Mouse (Mus musculus) adrenal gland (tissue): Measurements from ENCODE around the gene Gast.
"Not testable (repeated sequence)": the region's sequence is repeated elsewhere in the genome, so short reads cannot be mapped to it uniquely, and the experiment has no call there.

Experiments
- intact Hi-C: fragments of 180-260 bp; cut with DNase I; formaldehyde crosslinking; loops from one replicate; pipeline ENCODE4 v1.15.1; 2025

Gast gene

DNA sequence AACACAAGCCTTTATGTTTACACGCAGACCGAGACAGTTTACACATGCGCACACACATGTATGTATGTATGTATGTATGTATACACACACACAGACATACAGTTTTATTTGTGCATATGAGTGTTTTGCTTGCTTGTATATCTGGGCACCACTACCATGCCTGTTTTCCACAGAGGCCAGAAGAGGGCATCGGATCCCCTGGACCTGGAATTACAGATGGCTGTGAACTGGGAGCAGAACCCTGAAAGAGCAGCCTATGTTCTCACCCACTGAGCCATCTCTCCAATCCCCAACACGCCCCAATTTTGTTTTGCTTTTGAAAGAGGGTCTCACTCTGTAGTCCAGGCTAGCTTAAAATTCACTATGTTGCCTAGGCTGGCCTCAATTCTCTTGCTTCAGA, 23.2 kb downstream of the Gast start:
- intact Hi-C loops, result loop anchor here (5.0 kb wide), 1 partner anchor 120 kb away; no protein-coding TSS in a partner anchor

DNA sequence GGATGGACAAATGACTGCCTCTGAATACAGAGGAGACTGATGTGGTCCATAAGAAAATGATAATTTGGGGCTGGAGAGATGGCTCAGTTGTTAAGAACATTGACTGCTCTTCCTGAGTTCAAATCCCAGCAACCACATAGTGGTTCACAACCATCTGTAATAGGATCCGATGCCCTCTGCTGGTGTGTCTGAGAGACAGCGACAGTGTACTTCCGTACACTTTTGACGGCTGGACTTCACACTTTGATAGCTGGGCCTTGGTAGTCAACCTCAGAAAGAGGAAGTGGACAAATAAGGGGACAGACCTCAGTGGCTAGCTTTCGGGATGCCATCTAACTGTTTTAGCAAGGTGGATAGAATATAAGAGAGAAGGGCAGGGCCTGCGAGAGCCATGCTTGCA, 26.0 kb downstream of the Gast start:
- intact Hi-C loops, result no loop called here

DNA sequence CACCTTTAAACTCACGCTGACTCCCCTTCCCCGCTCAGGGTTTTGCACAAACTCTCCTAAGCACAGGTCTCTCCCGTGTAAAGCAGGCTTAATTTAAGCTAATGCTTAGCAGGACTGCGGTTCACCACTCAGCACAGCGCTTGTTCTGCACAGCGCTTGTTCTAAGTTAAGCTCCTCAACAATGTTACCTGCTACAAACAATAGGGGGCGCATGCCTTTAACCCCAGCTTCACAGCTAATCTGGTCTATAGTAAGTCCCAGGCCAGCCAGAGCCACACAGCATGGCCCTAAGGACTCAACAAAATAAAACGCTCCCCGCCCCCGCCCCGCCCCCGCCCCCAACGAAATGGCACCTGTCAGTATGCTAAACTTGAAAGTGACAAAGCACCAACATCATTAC, 26.9 kb downstream of the Gast start:
- intact Hi-C loops, result not testable (repeated sequence)

DNA sequence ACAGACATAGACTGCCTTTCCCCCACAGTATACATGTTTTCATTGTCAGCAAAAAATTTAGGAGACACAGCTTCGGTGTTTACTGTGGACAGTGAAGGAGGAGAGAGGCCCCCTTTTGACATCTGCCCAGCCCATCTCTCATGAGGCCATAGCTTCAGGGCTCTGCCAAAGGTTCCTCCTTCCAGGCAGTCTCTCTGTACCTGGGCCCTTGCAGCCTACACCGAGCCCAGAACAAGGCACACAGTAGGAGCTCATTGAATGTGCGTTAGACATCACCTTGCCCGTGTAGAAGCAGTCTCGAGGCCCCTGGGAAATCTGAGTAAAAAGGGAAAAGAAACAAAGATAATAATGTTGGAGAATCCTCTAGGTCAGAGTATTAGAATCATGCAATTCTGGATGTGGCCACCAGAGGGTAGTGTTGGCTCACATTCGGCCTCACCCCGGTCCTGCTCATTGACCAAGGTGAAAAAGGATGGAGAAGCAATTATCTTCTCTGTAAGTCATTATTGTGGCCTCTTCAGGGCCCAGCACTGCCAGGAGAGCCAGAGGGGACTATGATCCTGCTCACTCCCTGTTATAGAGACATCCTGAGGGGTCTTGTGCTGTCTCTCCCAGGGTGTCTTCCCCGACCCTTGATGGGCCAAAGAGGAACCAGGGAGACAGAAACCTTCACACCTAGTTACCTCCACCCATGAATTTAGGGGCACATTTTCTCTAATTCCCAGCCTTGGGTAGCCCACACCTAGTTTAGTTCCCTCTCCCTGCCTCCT, 28.2 kb downstream of the Gast start:
- intact Hi-C loops, result loop anchor here (2.0 kb wide), 1 partner anchor 46 kb away; no protein-coding TSS in a partner anchor

DNA sequence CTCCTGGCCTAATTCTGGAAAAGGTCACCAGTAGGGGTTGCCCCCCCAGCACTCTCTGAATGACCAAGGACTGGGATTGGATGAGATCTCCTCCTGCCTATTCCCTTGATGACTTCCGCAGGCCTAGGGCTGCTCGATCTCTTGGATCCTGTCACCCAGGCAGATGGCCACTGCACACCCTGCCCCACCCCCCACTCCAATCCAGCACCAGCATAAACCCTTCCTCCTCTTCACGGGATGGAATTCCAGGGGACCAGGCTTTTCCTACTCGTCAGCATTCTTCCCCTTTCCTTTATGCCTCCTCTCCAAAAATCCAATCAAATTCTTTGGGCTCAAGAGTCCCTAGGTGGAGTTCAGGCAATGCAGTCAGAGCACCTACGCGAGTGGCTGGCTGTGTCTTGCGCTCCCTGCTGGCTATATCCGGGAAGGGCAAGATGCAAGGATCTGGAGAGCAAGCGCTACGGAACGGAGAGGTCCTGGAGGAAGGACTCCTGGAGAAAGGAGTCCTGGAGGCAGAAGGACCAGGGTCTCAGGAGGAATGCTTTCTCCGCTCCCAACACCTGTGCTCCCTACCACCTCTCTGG, 28.9 kb downstream of the Gast start:
- intact Hi-C loops, result loop anchor here (2.0 kb wide), 1 partner anchor 46 kb away; no protein-coding TSS in a partner anchor

DNA sequence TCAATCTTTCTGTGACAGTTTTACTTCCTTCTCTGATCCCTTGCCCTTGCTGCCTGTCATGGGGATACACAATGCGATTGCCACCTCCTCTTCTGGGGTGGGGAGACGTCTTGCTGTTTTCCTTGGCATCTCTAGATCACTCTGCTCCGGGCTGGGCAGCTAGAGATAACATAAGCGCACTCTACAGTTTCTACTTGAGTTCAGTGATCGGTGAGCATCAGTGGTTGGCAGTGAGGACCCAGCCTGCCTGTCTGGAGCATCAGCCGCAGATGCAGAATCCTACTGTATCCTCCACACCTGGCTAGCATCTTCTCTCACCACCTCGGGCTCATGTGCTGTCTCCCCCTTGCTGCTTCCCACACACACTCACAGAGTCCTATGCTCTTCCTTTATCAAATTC, 34.9 kb downstream of the Gast start:
- intact Hi-C loops, result no loop called here

DNA sequence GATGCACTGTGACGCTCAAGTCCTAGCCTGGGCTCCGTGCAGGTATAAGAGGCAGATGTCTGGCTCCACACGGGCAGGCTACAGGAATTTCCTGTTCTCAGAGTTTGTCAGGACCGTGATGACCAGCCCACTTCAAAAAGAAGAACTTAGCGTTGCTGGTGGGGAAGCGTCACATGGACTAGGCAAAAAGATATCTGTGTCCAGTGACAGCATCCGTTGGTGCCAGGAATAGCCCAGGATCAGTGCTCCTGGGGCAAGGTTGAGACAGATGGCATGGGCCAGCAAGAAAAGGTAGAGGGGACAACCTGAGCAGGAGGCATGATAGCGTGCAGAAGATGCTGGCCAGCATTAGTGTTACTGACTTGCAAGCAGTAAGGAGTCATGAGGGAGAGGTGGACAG, 35.6 kb downstream of the Gast start:
- intact Hi-C loops, result no loop called here

DNA sequence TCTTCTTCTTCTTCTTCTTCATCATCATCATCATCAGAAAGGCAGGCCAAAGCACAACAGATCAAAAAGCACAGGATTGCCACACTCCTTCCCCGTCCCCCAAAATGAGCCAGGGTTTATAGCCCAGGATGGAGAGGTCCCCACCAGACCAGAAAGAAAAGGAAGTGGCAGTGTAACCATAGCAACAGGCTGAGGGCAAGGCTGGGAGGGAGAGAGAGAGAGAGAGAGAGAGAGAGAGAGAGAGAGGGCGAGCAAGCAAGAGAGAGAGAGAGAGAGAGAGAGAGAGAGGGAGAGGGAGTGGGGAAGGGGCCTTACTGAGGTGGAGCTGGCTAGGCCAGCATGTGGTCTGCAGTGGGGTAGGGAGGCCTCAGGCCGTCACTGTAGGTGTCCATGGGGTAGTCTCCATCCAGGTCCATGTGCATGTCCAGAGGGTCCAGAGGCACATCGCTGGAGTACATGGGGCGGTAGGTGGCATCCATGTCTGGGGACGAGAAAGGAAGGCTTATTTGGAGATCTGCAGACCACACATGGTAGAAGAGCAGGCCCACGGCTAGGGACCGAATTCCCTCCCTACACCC, 37.9 kb downstream of the Gast start:
- intact Hi-C loops, result no loop called here

DNA sequence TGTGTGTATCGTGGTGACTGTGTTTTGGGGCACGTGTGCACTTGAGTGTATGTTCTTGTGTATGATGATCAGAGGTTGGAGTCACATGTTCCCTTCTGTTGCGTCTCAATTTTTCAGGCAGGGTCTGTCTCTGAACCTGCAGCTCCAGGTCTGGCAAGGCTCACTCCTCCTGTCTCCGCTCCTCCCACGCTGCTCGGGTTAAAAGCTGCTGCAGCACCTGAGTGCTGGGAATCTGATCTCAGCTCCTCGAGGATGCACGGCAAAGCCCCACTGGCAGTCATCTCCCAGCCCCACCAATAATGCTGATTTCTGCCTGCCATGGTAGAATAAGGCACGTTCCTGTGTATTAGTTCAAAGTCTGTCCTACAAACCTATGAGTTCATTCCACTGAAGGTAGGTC, 40.9 kb downstream of the Gast start:
- intact Hi-C loops, result no loop called here

DNA sequence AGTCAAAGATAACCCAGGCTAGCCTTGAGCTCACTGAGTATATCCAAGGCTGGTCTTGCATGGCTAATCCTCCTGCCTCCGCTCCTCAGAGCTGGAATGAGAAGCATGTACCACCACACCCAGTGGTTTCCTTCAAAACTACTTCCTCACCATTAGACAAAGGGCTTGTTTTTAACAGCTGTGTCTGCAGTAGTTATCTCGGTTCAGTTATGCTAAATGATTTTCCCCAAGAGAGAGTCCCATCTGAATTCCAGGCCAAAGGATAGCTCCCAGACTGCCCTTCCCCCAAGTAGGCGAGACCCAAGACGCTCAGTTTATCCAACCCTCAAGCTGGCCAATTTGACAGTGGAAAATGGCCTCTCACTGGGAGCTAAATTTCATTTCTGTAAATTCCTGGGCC, 41.8 kb downstream of the Gast start:
- intact Hi-C loops, result no loop called here

DNA sequence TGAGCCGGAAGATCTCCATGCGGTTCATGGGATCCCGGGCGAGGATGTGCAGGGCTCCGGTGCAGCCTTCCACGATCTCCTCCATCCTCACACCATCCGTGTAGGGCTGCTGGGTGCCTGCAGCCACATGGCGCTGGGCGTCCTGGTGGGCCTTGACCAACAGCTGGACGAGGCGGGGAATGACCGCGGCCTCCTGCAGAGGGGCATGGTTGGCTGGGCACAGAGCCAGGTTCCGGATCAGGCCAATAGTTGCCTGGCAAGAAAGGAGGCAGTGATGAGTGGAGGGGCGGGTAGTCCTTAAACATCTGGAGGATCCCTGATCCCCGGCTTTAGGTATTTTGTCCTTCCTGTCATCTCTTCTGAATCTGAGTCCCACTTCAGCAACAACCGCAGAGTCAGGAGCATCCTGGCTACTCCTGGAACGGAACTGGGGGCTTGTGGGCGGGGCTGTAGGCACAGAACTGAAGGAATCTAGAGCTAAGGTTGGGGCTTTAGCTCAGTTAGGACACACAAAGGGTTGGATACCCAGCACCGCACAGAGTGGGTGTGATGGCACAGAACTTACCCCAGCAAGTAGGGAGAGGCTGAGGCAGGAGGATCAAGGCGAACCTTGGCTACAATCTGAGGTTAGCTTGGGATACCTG, 42.7 kb downstream of the Gast start:
- intact Hi-C loops, result no loop called here

DNA sequence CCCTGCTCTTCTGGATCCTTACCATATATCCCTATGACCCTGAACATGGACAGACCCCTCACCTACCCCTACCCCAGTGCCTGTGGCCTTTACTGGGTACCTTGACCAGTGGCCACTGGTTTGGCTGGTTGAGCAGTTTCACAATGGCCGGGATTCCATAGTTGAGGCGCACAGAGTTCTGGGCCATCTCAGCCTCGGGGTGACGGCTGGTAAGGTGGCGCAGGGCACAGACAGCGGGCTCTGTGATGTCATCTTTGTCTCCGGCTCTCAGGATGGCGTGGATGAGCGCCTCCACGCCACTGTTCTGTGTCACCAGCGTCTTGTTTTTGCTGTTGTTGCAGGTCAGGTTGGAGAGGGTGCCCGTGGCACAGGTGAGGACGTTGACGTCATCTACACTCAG, 43.8 kb downstream of the Gast start:
- intact Hi-C loops, result no loop called here

DNA sequence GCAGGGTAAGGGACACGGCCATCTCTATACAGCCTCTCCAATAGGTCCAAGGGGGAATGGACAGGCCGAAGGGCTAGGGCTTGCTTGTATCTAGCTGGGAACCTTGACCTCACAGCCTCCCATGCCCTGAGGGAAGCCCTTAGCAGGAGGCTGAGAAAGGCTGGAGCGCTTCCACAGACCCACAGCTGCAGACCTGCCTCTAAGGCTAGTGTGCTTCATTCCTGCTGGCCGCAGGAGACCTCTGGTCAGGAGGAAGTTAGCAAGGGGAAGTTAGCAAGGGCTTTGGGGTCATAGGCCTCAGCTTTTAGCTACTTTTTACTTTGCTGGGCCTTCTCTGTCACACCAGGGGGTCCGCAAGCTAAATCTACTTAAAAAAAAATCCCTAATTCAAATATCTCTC, 44.2 kb downstream of the Gast start:
- intact Hi-C loops, result no loop called here

DNA sequence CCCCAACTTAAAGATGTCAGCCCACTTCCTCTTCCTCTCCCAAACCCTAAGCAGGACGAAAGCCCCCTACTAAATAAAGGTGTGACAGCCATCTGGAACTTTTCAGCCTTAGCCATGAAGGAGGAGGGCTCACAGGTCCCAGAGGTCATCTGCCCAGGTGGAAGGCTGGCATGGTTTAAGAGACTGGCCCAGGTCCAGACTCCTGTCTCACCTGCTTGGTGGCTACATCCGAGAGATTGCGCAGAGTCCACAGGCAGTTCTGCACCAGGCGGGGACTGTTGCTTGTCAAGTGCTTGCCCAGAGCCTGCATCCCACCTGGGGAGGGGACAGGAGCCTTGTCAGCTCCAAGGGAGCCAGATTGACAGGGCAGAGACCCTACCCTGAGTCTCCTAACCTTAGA, 45.1 kb downstream of the Gast start:
- intact Hi-C loops, result no loop called here

DNA sequence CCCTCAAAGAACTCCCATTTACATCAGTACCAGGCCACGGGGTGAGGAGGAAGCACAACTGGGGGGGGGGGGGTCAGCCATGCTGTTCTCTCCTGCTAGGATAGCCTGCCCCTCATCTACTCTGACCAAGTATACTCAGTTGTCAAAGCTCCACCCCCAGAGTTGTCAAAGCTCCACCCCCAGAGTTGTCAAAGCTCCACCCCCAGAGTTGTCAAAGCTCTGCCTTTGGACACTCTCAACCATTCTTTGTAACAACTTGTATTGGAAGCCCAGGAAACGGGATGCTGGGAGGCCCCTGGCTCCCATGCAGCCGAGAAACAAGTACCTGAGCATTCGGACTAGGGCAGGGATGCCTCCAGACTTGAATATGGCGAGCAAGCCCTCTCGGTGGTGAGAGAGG, 48.5 kb downstream of the Gast start:
- intact Hi-C loops, result no loop called here

DNA sequence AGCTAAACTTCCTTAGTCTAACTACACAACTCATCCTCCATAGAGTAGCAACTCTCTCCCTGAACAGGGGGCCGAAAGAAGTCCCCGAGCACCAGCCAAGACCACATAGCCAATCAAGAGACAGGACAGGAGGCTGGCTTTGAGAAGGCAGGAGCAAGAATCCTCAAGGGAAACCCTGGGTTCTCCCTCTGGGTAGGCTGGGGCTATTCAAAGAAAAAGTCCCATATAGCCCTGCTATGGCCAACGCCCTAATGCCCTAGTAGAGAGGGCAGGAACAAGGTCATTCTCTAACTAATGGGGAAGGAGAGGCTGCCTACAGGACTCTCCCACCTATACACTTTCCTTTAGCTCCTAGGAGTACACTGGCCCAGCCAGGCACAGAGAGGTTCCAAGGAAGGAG, 50.8 kb downstream of the Gast start:
- intact Hi-C loops, result no loop called here

DNA sequence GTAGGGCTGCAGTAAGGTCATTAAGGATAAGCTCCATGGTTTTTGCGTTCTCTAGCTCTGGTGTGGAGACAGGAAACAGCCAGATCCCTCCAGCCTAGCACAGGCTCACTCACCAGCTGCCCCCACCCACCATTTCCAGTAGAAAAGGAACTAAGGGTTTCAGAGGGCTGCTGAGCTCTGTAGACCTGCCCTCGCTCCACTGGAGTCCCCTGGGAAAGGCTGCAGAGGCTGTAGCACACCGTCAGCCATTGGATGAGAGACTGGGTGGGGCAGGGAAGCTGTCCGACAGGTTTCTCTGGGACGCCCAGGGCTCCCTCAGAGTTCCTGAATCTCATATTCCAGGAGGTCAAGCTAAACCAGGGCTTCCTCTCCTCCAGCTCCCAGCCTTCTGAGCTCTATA, 52.4 kb downstream of the Gast start:
- intact Hi-C loops, result no loop called here
